Mouse (Mus musculus) splenic B cell, adult 2 months (primary cell): ENCODE measurements around the gene Polm.

Experiments used
- DNase-seq: peaks from one replicate; pipeline ENCODE4 v3.0.0-alpha.2; 2011; ENCODE audit warnings: low read depth, low spot score
- H3K27me3 ChIP-seq: 2 replicates; pipeline ENCODE4 v1.6.1; 2012; ENCODE audit warnings: mild to moderate bottlenecking, low read length, moderate library complexity, mixed read lengths; ENCODE audit not compliant: control insufficient read depth, poor library complexity, insufficient read depth, severe bottlenecking
- H3K36me3 ChIP-seq: 2 replicates; pipeline ENCODE4 v1.6.1; 2012; ENCODE audit warnings: mild to moderate bottlenecking, low read length, moderate library complexity, mixed read lengths; ENCODE audit not compliant: control insufficient read depth, poor library complexity, insufficient read depth, severe bottlenecking

Gene Polm

GRCm38 (mm10) chr11:5803551-5803981 is 34.2 kb downstream of the Polm start, which contains the start of gene Pgam2:
TSS of gene Pgam2 (minus strand) at chr11:5803733.
- Histone ChIP-seq H3K36me3 (peaks cover 7% of the 10 kb centered on the region), H3K27me3 (no peaks in the 10 kb centered on the region)
- DNase-seq: no peak

GRCm38 (mm10) chr11:5802457-5803217 is 35.2 kb downstream of the Polm start:
- no peak for DNase-seq
- peaks cover 9% of the 10 kb centered on the region for H3K36me3 ChIP-seq
- no peaks in the 10 kb centered on the region for H3K27me3 ChIP-seq

GRCm38 (mm10) chr11:5802005-5802404 is 35.8 kb downstream of the Polm start:
- DNase-seq: no peak
- Histone ChIP-seq H3K27me3 (no peaks in the 10 kb centered on the region), H3K36me3 (peaks cover 13% of the 10 kb centered on the region)

DNA sequence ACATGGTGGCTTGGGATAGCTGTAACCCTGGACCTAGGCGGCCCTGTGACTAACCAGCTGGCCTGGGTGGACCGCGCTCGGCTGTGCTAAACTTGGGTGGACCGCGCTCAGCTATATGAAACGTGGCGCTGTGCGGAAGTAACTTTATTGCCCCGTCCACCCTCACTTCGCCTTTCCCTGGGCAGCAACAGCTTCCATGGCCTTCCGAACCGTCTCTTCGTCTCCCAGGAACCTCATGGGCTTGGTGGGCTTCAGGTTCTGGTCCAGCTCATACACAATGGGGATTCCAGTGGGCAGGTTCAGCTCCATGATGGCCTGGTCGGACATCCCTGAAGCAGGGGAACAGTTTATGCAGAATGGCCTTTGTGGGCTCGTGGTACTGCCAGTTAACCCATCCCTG is 36.3 kb downstream of the Polm start:
- H3K36me3 ChIP-seq: peaks cover 16% of the 10 kb centered on the region
- H3K27me3 ChIP-seq: no peaks in the 10 kb centered on the region
- DNase-seq: no peak

- H3K27me3 ChIP-seq: no peaks in the 10 kb centered on the region
- no peak for DNase-seq
- peaks cover 27% of the 10 kb centered on the region for H3K36me3 ChIP-seq
Observed at GRCm38 (mm10) chr11:5799621-5800490, 38.0 kb downstream of the Polm start.

DNA sequence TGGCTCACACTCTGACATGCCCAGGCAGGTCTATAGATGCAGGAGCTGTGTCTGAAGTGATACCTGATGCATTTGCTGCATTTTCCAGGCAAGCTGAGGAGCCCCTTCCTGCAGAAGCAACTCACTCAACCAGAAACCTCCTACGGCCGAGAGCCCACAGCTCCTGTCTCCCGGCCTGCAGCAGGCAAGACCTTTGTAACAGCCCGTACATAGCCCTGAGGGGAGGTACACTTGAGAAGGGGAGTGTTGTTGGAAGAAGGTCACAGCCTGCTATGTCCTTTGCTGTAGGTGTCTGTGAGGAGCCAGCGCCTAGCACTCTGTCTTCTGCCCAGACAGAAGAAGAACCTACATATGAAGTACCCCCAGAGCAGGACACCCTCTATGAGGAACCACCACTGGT is 39.9 kb downstream of the Polm start:
- Histone ChIP-seq H3K27me3 (no peaks in the 10 kb centered on the region), H3K36me3 (peaks cover 34% of the 10 kb centered on the region)
- DNase-seq: no peak

GRCm38 (mm10) chr11:5797371-5797770 is 40.4 kb downstream of the Polm start:
- H3K36me3 ChIP-seq: peaks cover 34% of the 10 kb centered on the region
- DNase-seq: no peak
- H3K27me3 ChIP-seq: no peaks in the 10 kb centered on the region

GRCm38 (mm10) chr11:5796939-5797338 is 40.9 kb downstream of the Polm start:
- Histone ChIP-seq H3K36me3 (peaks cover 39% of the 10 kb centered on the region), H3K27me3 (no peaks in the 10 kb centered on the region)
- no peak for DNase-seq

GRCm38 (mm10) chr11:5795706-5796105 is 42.1 kb downstream of the Polm start:
- DNase-seq: no peak
- Histone ChIP-seq H3K27me3 (no peaks in the 10 kb centered on the region), H3K36me3 (peaks cover 40% of the 10 kb centered on the region)

GRCm38 (mm10) chr11:5795290-5795689 is 42.5 kb downstream of the Polm start:
- Histone ChIP-seq H3K36me3 (peaks cover 40% of the 10 kb centered on the region), H3K27me3 (no peaks in the 10 kb centered on the region)
- DNase-seq: no peak

DNA sequence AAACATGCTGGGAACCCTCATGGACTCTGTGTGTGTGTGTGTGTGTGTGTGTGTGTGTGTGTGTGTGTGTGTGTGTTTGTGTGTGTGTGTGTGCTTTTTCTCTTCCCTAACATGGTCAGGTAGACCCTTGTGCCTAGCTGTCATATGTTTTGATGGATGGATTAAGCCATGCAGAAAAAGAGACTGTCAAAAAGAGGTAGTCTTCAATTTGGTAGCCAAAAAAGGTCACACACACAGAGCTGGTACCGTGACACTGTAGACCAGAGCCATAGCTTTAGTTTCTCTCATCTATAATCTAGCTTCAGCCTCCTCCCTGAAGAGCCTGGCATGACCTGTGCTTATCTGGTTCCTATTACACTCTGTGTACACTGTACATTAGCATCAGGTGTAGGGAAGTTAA is 47.4 kb downstream of the Polm start:
- H3K27me3 ChIP-seq: no peaks in the 10 kb centered on the region
- DNase-seq: peak; percentile 56
- peaks cover 19% of the 10 kb centered on the region for H3K36me3 ChIP-seq

GRCm38 (mm10) chr11:5789754-5790333 is 48.0 kb downstream of the Polm start:
- DNase-seq: peak; percentile 86
- no peaks in the 10 kb centered on the region for H3K27me3 ChIP-seq
- H3K36me3 ChIP-seq: peaks cover 13% of the 10 kb centered on the region

DNA sequence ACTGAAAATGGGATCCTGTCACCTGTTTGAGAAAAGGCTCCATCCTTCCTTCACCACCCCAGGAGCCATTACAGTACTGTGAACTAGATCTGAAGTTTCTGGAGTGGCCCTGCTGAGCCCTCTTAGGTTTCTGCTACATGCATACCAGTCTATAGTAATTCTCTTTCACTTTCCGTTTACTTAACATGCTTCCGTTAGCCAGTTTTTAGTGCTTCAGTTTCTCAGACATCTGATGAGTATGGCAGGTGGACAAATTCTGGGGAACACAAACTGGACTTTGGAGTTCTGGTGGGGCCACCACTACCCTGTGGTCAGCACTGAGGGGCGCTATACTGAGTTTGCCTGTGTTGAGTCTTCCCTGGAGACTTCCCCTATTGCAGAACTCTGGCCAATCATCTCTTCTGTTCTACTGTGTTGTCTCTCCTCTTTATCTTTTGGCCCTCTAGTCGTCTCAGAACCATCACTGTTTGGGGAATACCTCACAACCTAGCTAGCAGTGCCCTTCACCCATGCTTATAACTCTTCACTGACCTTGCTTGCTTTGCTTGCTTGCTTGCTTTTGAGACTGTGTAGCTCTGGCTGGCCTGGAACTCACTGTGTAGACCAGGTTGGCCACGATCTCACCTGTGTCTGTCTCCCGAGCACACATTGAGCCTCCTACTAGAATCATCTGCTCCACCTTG is 48.6 kb downstream of the Polm start:
- no peaks in the 10 kb centered on the region for H3K27me3 ChIP-seq
- DNase-seq: peak; percentile 58

More for the DNA sequence above, 48.6 kb downstream of the Polm start:
- peaks cover 13% of the 10 kb centered on the region for H3K36me3 ChIP-seq
